Mouse (Mus musculus) layer of hippocampus, adult 9-10 months (tissue): Measurements from ENCODE around the gene Atp5f1.
"Not testable (repeated sequence)": the region's sequence is repeated elsewhere in the genome, so short reads cannot be mapped to it uniquely, and the experiment has no call there.

Experiments
- DNase-seq: peaks from one replicate; pipeline ENCODE4 v3.0.0; 2022; ENCODE audit warnings: low spot score

Gene Atp5f1

GRCm38 (mm10) chr3:105929821-105930220 lies 30.1 kb downstream of the Atp5f1 start:
- DNase-seq: no peak

DNA sequence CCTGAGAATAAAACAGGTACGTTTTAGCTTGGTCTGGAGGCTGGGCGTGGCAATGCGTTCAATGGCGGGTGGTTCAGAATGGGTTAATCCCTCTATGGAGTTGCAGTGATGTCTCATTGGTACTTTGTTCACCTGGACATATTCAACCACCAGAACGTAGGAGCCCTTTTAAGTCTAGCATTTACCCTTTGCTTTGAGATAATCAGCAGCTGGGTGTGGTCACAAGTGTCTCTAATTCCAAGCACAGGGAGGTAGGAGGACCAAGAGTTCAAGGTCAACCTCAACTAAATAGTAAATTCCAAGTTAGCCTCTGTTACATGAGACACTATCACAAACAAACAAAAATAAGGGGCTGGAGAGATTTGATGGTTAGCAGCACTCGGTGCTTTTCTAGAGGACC lies 31.1 kb downstream of the Atp5f1 start:
- no peak for DNase-seq

- no peak for DNase-seq
Observed at GRCm38 (mm10) chr3:105928195-105928569, 31.7 kb downstream of the Atp5f1 start.

DNA sequence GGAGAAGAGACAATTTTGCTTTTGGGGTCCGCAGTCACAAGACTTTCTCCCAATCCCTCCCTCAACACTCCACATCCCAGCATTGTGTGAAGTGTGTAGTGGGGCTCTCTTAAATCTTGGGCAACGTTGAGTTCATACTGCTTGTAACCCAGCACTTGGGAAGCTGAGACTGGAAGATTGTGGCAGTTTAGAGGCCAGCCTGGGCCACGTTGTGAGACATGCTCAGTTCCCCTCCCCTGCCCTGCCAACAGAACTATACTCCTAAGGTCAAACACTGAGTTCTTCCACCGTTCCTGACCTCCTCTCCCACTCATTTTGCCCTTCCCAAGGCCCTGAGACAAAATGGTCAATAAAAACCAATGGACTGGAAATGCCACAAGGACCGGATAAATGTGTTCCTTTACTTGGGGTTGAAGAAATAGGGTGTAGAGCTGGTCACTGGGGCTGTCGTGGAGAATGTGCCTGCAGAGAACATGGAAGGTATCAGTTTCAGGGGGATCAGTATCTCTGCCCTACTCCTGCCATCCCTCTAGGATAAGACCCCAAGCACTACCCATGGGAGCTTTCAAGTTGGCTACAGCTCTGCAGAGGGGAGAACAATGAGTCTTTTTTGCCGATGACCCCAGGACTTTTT lies 32.2 kb downstream of the Atp5f1 start:
- DNase-seq: no peak

GRCm38 (mm10) chr3:105924616-105925015 lies 35.3 kb downstream of the Atp5f1 start:
- DNase-seq: no peak

DNA sequence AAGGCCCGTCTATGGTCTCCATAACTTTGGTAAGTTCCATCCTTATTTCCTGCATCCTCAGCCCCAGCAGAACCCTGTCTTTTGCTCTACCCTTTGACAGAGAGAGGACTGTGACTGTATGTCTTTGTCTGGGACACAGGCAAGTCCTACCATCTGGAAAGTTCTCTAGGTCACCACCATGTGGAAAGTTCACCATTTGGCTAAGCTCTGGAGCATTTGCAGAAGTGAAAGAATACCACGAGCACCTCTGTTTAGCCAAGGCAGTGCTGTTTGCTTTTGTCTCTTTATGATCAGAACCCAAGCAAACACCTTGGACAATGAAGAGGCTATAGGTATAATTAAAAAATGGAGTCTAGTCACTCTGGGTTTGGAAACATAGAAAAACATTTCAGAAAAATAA lies 37.9 kb downstream of the Atp5f1 start:
- no peak for DNase-seq

- not testable (repeated sequence) for DNase-seq
Observed at GRCm38 (mm10) chr3:105920743-105921142, 39.2 kb downstream of the Atp5f1 start.

GRCm38 (mm10) chr3:105918355-105918745 lies 41.5 kb downstream of the Atp5f1 start:
- no peak for DNase-seq

DNA sequence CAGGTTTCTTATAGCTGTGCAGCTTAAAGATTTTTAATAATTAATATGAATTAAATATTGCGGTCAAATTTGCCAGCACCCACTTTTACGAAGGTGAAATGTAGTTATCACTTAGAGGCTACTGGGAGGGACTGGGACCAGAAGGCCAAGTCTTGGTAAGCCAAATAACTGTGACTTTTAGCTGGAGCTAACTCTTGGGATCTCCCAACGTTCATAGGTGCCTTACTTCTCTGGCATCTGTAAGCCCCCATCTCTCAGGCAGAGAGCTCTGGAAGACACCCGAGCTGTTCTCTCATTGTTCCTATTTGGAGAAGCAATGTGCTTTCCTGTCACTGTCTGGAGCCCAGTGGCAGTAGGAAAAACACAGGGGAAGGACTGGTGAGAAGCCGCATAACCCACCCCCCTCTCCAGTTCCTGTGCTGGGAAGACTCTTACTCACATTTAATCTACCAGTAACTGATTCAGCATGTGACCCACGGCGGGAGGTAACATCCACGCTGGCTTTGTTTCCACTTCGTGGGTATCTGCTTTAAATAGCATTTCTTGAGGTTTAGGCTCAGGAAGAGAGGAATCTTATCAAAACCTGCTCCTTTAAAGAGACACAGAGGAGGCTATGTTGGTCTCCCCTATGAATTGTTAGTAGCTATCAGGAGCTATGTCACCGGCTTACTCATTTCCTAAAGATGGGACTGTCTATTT lies 42.1 kb downstream of the Atp5f1 start:
- DNase-seq: no peak

DNA sequence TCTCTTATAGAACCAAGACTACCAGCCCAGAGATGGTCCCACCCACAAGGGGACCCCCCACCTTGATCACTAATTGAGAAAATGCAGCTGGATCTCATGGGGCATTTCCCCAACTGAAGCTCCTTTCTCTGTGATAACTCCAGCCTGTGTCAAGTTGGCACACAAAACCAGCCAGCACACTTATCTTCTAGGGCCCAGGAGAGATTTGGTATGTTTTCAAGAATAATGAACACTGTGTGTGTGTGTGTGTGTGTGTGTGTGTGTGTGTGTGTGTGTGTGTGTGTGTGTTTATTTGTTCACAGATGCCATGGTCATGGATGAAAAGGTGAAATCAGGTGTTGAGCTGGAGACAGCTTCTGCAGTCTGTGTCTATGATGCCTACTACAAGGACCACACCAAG lies 43.4 kb downstream of the Atp5f1 start:
- not testable (repeated sequence) for DNase-seq

- DNase-seq: no peak
Observed at GRCm38 (mm10) chr3:105915281-105915680, 44.6 kb downstream of the Atp5f1 start.

- DNase-seq: no peak
Observed at GRCm38 (mm10) chr3:105913839-105914681, 45.8 kb downstream of the Atp5f1 start.

DNA sequence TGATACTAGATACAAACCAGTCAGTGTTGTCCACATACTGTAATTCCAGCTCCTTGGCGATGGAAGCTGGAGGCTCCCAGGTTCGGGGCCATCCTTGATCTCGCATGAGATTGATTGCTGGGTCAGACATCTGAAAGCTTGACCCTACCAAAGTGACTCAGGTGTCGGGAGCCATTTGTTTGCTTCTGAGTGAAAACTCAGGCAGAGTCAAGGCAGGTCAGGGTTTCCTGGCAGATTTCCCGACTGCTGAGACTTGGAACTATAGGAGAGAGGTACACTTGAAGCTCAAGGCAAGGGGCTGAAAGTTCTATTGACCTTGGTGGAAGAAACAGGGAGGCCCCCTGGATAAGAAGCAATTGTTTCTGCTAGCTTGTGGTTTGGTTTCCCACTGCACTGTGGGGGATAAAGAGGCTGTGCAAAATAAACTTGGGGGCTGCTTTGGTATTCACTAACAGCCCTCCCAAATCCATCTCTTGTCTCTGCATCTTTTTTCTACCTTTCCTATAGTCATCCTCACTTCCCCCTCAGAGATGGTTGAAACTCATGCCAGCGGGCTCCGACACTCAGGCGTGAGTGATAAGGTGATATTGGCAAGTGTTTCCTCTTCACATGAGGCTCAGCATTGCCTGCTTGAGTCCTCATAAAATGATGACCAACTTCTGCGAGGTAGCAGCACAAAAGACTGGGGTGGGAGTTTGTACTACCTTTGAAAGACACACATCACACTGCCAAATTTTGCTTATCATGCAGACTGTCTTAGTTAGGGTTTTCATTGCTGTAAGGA lies 47.6 kb downstream of the Atp5f1 start:
- no peak for DNase-seq

- DNase-seq: no peak
Observed at GRCm38 (mm10) chr3:105910519-105911190, 49.2 kb downstream of the Atp5f1 start.

DNA sequence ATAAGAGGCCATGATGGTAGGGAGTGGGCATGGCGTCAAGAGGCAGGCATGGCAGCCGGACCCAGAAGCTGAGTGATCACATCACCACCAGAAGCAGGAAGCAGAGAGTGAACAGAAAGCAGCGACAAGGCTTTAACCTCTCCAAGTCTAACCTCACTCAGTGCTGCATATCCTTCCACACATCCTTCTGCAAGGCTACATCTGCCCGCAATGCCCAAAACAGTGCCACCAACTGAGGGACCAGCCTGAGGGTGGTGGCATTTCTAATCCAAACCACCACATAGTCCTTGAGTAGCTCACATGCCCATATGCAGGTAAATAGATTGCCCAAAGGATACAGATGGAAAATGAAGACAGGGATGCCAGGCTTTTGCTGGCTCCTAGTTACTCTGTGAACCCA lies 50.9 kb downstream of the Atp5f1 start:
- DNase-seq: no peak

DNA sequence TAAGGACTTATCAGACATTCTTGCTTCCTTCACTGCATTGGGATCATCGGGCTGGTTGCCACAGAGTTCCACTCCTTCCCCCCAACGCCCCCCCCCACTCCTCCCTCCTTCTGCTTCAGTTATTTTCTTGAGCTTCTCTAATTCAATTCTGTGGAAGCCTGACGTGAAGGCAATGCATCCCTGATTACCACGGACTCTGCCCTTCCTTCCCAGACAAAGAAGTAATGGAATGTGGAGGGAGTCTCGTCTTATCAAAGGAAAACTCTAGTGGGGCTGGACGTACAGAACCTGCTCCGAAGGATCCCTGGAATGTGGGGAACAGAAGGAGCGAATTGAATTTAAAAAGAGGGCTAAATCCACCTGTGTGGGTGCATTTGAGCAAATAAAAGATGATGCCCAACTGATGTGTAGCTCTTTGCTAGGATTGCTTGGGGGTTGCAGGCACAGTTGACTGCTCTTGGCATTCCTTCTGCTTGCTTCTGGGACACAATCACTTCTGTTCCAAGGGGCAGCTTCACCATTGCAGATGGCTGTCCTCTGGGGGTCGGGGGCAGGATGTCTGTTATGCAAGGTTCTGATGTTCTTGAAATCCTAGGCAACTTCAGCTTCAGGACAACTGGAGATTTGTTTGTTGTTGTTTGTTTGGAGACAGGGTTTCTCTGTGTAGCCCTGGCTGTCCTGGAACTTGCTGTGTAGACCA lies 51.8 kb downstream of the Atp5f1 start:
- no peak for DNase-seq

- no peak for DNase-seq
Observed at GRCm38 (mm10) chr3:105904721-105905120, 55.2 kb downstream of the Atp5f1 start.

GRCm38 (mm10) chr3:105904213-105904612 lies 55.7 kb downstream of the Atp5f1 start:
- no peak for DNase-seq

DNA sequence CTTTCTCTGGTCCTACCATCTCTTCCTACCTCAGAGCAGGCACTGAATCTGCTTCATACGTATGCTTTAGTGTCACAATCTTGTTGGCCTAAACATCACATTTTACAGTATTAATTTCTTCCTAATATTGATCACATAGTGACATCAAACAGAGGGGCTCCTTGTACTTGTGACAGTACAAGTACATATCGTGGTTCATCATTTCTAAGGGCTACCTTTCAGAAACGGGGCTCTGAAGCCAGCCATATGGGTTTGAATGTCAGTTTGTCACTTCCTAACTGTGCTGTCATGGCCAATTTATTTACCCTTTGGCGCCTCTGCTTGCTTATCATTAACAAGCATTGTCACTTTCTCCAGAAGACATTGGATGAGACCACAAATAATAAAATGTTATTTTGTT lies 58.4 kb downstream of the Atp5f1 start:
- no peak for DNase-seq

DNA sequence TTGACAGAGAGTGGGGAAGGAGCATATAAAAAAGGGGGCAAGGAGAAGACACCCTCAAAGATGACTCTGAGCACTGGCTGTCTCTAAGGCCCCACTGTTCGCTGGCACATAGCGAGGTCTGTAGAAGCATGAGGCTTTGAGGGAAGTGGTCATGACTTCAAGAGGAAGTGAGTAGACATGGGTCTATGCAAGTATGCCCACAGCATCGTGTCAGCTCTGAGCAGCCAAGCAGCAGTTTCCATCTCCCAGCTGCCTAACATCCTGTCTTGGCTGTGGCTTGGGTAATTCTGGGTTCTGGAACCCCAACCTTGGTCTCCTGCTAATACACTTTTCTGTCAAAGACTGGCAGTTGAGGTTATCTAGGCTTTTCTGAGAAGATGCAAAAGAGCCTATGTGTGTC lies 59.2 kb downstream of the Atp5f1 start:
- DNase-seq: no peak

DNA sequence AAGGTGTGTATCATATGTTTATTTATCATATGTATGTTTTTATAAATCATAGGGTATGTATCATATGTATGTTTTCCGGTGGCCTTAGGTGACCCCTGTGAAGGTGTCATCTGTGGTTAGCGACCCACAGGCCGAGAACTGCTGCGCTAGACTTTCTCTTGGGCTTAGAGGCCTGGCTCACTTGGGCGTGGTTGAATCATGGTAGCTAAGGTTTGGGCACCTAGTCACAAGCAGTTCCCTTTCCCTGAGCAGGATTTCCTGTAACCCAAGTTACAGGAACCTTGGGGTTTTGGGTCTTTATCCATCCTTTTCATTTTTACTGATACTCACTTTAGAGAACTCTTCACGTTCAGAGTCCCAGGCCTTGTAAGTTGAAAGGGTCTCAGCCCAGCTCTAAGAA lies 59.6 kb downstream of the Atp5f1 start:
- DNase-seq: no peak
